Mouse (Mus musculus) spleen, adult 2 months (tissue): Measurements from ENCODE around the gene Numa1. TPM values are rescaled to one million over a fixed set of nuclear protein-coding genes. Genes with fewer than 3 reads are reported as not detected.

Source experiments
- DNase-seq, 2 experiments: peaks; one replicate each; pipeline versions ENCODE4 v3.0.0 to v3.0.0-alpha.2; 2012 to 2021; ENCODE audit warnings: low spot score in 2 of 2, low read depth in 1 of 2
- H3K27ac ChIP-seq: fragments of 200-500 bp; 2 replicates; pipeline ENCODE4 v1.5.1; 2012; ENCODE audit warnings: low read length, inconsistent platforms; ENCODE audit not compliant: insufficient read depth
- H3K27me3 ChIP-seq: fragments of 200-500 bp; 2 replicates; pipeline ENCODE4 v1.6.1; 2012; ENCODE audit warnings: mild to moderate bottlenecking, moderate library complexity, low read length, inconsistent platforms; ENCODE audit not compliant: control insufficient read depth, insufficient read depth
- H3K36me3 ChIP-seq: fragments of 200-500 bp; 2 replicates; pipeline ENCODE4 v1.6.1; 2012; ENCODE audit warnings: mild to moderate bottlenecking, low read length, inconsistent platforms; ENCODE audit not compliant: control insufficient read depth, insufficient read depth
- H3K4me1 ChIP-seq: fragments of 200-500 bp; 2 replicates; pipeline ENCODE4 v1.6.1; 2011; ENCODE audit warnings: inconsistent platforms; ENCODE audit not compliant: control insufficient read depth, insufficient read depth, insufficient read length
- H3K4me3 ChIP-seq: fragments of 200-500 bp; 2 replicates; pipeline ENCODE4 v1.5.1; 2011; ENCODE audit warnings: mild to moderate bottlenecking, inconsistent platforms; ENCODE audit not compliant: insufficient read depth, insufficient read length; ENCODE audit errors: extremely low read depth
- CTCF ChIP-seq: fragments of 200-500 bp; IDR thresholded peaks from 2 replicates; pipeline ENCODE4 v1.5.1; 2011; ENCODE audit warnings: mild to moderate bottlenecking, inconsistent platforms; ENCODE audit not compliant: insufficient read depth, insufficient read length, insufficient replicate concordance; ENCODE audit errors: extremely low read depth
- POLR2A ChIP-seq: fragments of 200-500 bp; IDR thresholded peaks from 2 replicates; pipeline ENCODE4 v1.6.1; 2011; ENCODE audit warnings: low read depth, low read length, inconsistent platforms
- WGBS: fragments of 180-500 bp; shearing (Covaris S2); methylation state at CpG from one replicate; pipeline ENCODE4 v1.1.7; 2018; 5-methylcytosine and 5-hydroxymethylcytosine counted together
- polyA plus RNA-seq: library from polyadenylated mRNA; depleted of rRNA; stranded (reverse); fragments of >200 nt; gene quantifications from 2 replicates; pipeline ENCODE4 v1.2.3, GENCODE M21; 2012; rRNA removed

The Numa1 gene
- 89.8 and 96.9 TPM in 2 replicates for polyA plus RNA-seq

GRCm38 (mm10) chr7:101933751-101934240, at the start of gene Numa1, which contains the start of gene Lrrc51:
Gene Numa1 (plus strand): TSS chr7:101934111.
Gene Lrrc51 (minus strand): TSS chr7:101933895.
- Histone ChIP-seq H3K4me1 (peaks cover 2% of the 10 kb centered on the region), H3K4me3 (peak within 1 kb of the TSS; percentile 84), H3K27ac (peak within 1 kb of the TSS; percentile 72), H3K36me3 (no peaks in the 10 kb centered on the region), H3K27me3 (no peaks in the 10 kb centered on the region)
- DNase-seq: peak; percentile 96 to 97
- WGBS: under 1% methylated on average over 40 of the region's 40 CpGs
- TF ChIP-seq CTCF (no peak), POLR2A (no peak; the same call in 1 of the 2 replicates)

GRCm38 (mm10) chr7:101884160-101884559, 49.8 kb upstream of the Numa1 start:
- 96% methylated on average over 4 of the region's 4 CpGs for whole genome bisulfite sequencing
- Histone ChIP-seq H3K27ac (no peak overlapping the region), H3K4me3 (no peak overlapping the region), H3K36me3 (no peaks in the 10 kb centered on the region), H3K4me1 (no peaks in the 10 kb centered on the region), H3K27me3 (no peaks in the 10 kb centered on the region)
- no peak for DNase-seq
- TF ChIP-seq CTCF (no peak), POLR2A (no peak)

- no peak overlapping the region for H3K4me3 ChIP-seq
- DNase-seq: no peak
- H3K36me3 ChIP-seq: no peaks in the 10 kb centered on the region
- no peaks in the 10 kb centered on the region for H3K4me1 ChIP-seq
- H3K27me3 ChIP-seq: no peaks in the 10 kb centered on the region
- no peak overlapping the region for H3K27ac ChIP-seq
- TF ChIP-seq CTCF: no peak
- 94% methylated on average over 6 of the region's 6 CpGs for WGBS
These were observed 47.6 kb upstream of the Numa1 start for GRCm38 (mm10) chr7:101886274-101886673.

- TF ChIP-seq POLR2A: no peak
- TF ChIP-seq CTCF: no peak
- no peak for DNase-seq
- WGBS: 89% methylated on average over 4 of the region's 4 CpGs
- Histone ChIP-seq H3K36me3 (no peaks in the 10 kb centered on the region), H3K4me3 (no peak overlapping the region), H3K27me3 (no peaks in the 10 kb centered on the region), H3K4me1 (no peaks in the 10 kb centered on the region), H3K27ac (no peak overlapping the region)
These were observed 45.5 kb upstream of the Numa1 start for GRCm38 (mm10) chr7:101888460-101888859.

GRCm38 (mm10) chr7:101895695-101896094, 38.2 kb upstream of the Numa1 start:
- WGBS: 40% methylated on average over 9 of the region's 9 CpGs
- no peak for DNase-seq
- H3K4me1 ChIP-seq: peaks cover 2% of the 10 kb centered on the region; the same call in 1 of the 2 replicates

GRCm38 (mm10) chr7:101896104-101897066, 37.5 kb upstream of the Numa1 start:
- Histone ChIP-seq H3K4me3 (peak overlapping the region; percentile 73), H3K27me3 (no peaks in the 10 kb centered on the region), H3K36me3 (no peaks in the 10 kb centered on the region), H3K4me1 (peaks cover 2% of the 10 kb centered on the region; the same call in 1 of the 2 replicates), H3K27ac (peak overlapping the region; percentile 92)
- WGBS: under 1% methylated on average over 57 of the region's 57 CpGs
- TF ChIP-seq CTCF (no peak), POLR2A (peak; percentile 19; the same call in 1 of the 2 replicates)
- DNase-seq: peak; percentile 94 to 98

More at GRCm38 (mm10) chr7:101895695-101896094, 38.2 kb upstream of the Numa1 start:
- no peaks in the 10 kb centered on the region for H3K36me3 ChIP-seq
- H3K4me3 ChIP-seq: peak overlapping the region; percentile 73
- H3K27ac ChIP-seq: peak overlapping the region; percentile 72
- TF ChIP-seq CTCF (no peak), POLR2A (no peak)
- H3K27me3 ChIP-seq: no peaks in the 10 kb centered on the region
